Mouse (Mus musculus): ENCODE measurements around the gene Pfn4. TPM values are rescaled to one million over a fixed set of nuclear protein-coding genes. Genes with fewer than 3 reads are reported as not detected.
A peak's percentile ranks its signal among the peaks of the same experiment; 100 is the strongest.

Pfn4 gene
- polyA plus RNA-seq, 1 experiment from 2014 or later, result 4.1 TPM

DNA sequence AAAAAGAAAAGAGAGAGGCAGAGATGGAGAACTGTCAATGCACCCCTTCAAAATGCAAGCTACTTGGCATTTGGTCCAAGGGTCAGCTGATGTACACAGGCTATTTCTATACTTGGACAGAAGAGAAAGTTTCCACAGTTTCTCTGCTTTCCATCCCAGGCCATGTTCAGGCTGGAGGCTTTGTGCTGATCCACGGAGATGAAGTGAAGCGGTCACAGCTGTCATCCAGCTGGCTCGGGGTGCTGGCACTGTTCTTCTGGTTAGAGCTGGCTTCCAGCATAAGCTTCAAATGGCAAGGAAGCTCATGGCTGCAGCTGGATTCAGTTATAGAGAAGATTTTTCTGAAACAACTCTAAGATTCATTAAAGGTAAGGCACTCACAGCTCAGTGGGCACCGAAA lies 44.8 kb downstream of the Pfn4 start:
- Histone ChIP-seq H3K4me1 (ENCODE audit: control insufficient read depth, insufficient read depth, low read length) (no peaks in the 10 kb centered on the region; the same call in 1 of the 2 replicates), H3K27me3 (ENCODE audit: control insufficient read depth, insufficient read depth, low read length) (no peaks in the 10 kb centered on the region), H3K9me3 (ENCODE audit: control insufficient read depth, low read length) (no peaks in the 10 kb centered on the region), H3K4me2 (ENCODE audit: low read depth) (no peak overlapping the region), H3K9ac (ENCODE audit: low read length) (no peak overlapping the region), H3K4me3 (ENCODE audit: low read depth, low read length) (no peak overlapping the region), H3K36me3 (ENCODE audit: control insufficient read depth, insufficient read depth, low read length) (no peaks in the 10 kb centered on the region), H3K27ac (ENCODE audit: low read depth, low read length) (no peak overlapping the region)
- 90% methylated on average over 4 of the region's 4 CpGs for WGBS
- no peak for DNase-seq (ENCODE audit: low spot score)
- no peak for ATAC-seq (ENCODE audit: insufficient read depth, low FRiP score, low TSS enrichment)

DNA sequence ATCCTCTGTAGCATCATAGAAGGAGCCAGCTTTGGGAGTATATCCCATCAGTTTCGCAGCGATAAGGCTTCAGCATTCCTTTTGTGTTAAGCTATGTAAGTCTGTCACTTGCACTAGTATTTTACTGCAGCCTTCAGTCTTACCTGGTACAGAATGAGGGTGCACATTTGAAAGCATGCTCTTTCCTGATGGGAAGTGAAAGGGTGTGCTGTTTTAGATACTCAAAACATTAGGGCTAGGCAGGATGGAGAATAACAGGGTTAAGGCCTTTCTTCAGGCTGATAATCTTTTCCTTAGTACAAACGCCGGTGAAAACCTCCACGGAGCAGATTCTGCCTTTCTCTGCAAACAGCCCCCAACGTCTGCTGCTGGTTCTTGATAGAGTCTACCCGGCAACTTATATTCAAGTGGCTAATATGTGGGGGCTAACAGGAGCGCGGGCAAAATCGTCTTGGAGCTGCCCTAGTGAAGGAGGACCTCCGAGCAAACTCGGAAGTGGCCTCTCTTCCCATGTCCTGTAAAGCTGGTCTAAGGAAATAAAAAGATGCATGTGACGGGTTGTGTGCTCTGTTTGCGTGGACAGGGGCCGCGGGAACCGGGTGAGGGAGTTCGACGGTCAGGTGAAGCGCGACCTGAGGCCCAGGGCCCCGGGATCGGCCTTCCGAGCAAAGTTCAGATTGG lies 48.0 kb downstream of the Pfn4 start:
- Histone ChIP-seq H3K4me3 (ENCODE audit: low read depth, low read length) (peak overlapping the region; percentile 88), H3K4me1 (ENCODE audit: control insufficient read depth, insufficient read depth, low read length) (no peaks in the 10 kb centered on the region; the same call in 1 of the 2 replicates), H3K9me3 (ENCODE audit: control insufficient read depth, low read length) (no peaks in the 10 kb centered on the region), H3K27ac (ENCODE audit: low read depth, low read length) (peak overlapping the region; percentile 65), H3K36me3 (ENCODE audit: control insufficient read depth, insufficient read depth, low read length) (peaks cover 2% of the 10 kb centered on the region), H3K9ac (ENCODE audit: low read length) (peak overlapping the region; percentile 59), H3K4me2 (ENCODE audit: low read depth) (peak overlapping the region; percentile 68), H3K27me3 (ENCODE audit: control insufficient read depth, insufficient read depth, low read length) (no peaks in the 10 kb centered on the region)
- DNase-seq (ENCODE audit: low spot score) (no peak), ATAC-seq (ENCODE audit: insufficient read depth, low FRiP score, low TSS enrichment) (peak; percentile 70; the same call in 1 of the 2 replicates)
- WGBS, result 14% methylated on average over 22 of the region's 24 CpGs

DNA sequence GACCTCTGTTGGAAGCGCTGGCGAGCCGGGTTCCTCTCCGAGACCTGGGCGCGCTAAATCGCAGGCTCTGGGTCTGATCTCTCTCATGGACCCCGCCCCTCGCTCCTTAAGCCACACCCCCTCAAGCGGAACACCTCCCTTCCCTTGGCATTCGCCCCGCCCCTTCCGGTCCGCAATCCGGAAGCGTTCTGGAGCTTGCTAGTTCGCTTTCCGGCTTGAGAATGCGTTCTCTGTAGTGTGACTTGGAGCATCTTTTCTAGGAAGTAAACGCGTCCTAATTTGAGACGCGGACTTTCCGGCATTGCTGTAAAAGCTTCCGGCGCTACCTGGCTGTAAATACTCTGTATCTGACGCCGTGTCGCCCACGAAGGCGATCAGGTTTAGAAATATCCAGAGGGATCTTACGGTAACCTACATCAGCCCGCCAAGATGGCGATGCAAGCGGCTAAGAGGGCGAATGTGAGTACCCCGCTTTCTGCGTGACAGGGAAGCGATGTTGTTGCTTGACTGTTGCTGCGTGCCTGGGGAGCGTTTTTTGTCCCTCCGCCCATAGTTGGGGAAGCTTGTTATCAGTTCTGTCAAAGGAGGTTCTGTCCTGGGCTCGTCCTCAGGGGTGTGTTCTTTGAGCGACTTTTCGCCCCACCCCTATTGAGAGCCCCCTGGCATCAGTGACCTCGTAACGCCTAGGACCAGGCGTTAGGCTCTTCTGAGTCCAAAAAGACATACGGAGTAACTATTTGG lies 48.7 kb downstream of the Pfn4 start, which contains the start of gene Sf3b6:
Sf3b6 (plus strand) TSS at position 184 of the 741 bp plus-strand sequence.
- no peaks in the 10 kb centered on the region; the same call in 1 of the 2 replicates for H3K4me1 ChIP-seq (ENCODE audit: control insufficient read depth, insufficient read depth, low read length)
- H3K9me3 ChIP-seq (ENCODE audit: control insufficient read depth, low read length), result no peaks in the 10 kb centered on the region
- H3K4me3 ChIP-seq (ENCODE audit: low read depth, low read length), result peak within 1 kb of the TSS; percentile 88
- no peaks in the 10 kb centered on the region for H3K27me3 ChIP-seq (ENCODE audit: control insufficient read depth, insufficient read depth, low read length)
- DNase-seq (ENCODE audit: low spot score), result peak; percentile 98
- peak within 1 kb of the TSS; percentile 65 for H3K27ac ChIP-seq (ENCODE audit: low read depth, low read length)
- peaks cover 3% of the 10 kb centered on the region for H3K36me3 ChIP-seq (ENCODE audit: control insufficient read depth, insufficient read depth, low read length)
- H3K4me2 ChIP-seq (ENCODE audit: low read depth), result peak within 1 kb of the TSS; percentile 86
- peak within 1 kb of the TSS; percentile 64 for H3K9ac ChIP-seq (ENCODE audit: low read length)
- ATAC-seq (ENCODE audit: insufficient read depth, low FRiP score, low TSS enrichment), result peak; percentile 98
- under 1% methylated on average over 49 of the region's 49 CpGs for WGBS

DNA sequence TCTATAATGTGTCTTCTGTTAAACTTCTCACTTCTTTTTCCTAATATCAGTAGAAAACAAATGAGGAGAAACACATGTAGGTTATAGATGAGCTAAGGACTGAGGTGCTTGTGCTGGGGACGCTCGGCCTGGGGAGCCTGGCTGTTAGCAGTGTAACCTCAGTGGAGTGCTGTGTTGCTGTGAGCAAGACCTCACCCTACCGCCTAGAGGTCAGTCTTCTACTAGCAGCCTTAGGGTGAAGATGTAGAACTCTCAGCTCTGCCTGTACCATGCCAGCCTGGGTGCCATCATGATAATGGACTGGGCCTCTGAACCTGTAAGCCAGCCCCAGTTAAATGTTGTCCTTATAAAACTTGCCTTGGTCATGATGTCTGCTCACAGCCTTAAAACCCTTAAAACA lies 58.4 kb downstream of the Pfn4 start:
- no peaks in the 10 kb centered on the region for H3K27me3 ChIP-seq (ENCODE audit: control insufficient read depth, insufficient read depth, low read length)
- H3K36me3 ChIP-seq (ENCODE audit: control insufficient read depth, insufficient read depth, low read length), result peaks cover 10% of the 10 kb centered on the region
- 74% methylated on average over 3 of the region's 3 CpGs for WGBS
- ATAC-seq (ENCODE audit: insufficient read depth, low FRiP score, low TSS enrichment) (no peak), DNase-seq (ENCODE audit: low spot score) (no peak)
- H3K4me2 ChIP-seq (ENCODE audit: low read depth), result no peak overlapping the region
- H3K9ac ChIP-seq (ENCODE audit: low read length), result no peak overlapping the region
- H3K4me1 ChIP-seq (ENCODE audit: control insufficient read depth, insufficient read depth, low read length), result no peaks in the 10 kb centered on the region
- H3K4me3 ChIP-seq (ENCODE audit: low read depth, low read length), result no peak overlapping the region
- H3K9me3 ChIP-seq (ENCODE audit: control insufficient read depth, low read length), result no peaks in the 10 kb centered on the region
- H3K27ac ChIP-seq (ENCODE audit: low read depth, low read length), result no peak overlapping the region

Other genes with a start within 250 kb of the Pfn4 start
- gene Itsn2, start 176.4 kb upstream of the Pfn4 start, polyA plus RNA-seq (2014; fragmentation: Nextera tagmentation; extraction: Ambion mirVana), result 19.7 and 24.7 TPM in 2 replicates
- gene Gm3625, start 176.1 kb upstream of the Pfn4 start, polyA plus RNA-seq (2014; fragmentation: Nextera tagmentation; extraction: Ambion mirVana), result not detected in 2 replicates
- 0.49 TPM in 1 of 2 replicates, not detected in the other for gene Fam228a, start 30.6 kb upstream of the Pfn4 start, polyA plus RNA-seq (2014; fragmentation: Nextera tagmentation; extraction: Ambion mirVana)
- gene Fam228b, start 245 bp downstream of the Pfn4 start, polyA plus RNA-seq (2014; fragmentation: Nextera tagmentation; extraction: Ambion mirVana), result 3.5 and 3.9 TPM in 2 replicates
- gene Sf3b6, start 48.5 kb downstream of the Pfn4 start, polyA plus RNA-seq (2014; fragmentation: Nextera tagmentation; extraction: Ambion mirVana), result 330 TPM in 2 replicates
- gene Fkbp1b, start 72.6 kb downstream of the Pfn4 start, polyA plus RNA-seq (2014; fragmentation: Nextera tagmentation; extraction: Ambion mirVana), result 22.7 and 30.2 TPM in 2 replicates
- gene Wdcp, start 74.3 kb downstream of the Pfn4 start, polyA plus RNA-seq (2014; fragmentation: Nextera tagmentation; extraction: Ambion mirVana), result 16.2 and 17.5 TPM in 2 replicates
- gene Mfsd2b, start 105.3 kb downstream of the Pfn4 start, polyA plus RNA-seq (2014; fragmentation: Nextera tagmentation; extraction: Ambion mirVana), result 4.4 and 4.7 TPM in 2 replicates
- 26.5 and 26.7 TPM in 2 replicates for gene Ubxn2a, start 138.7 kb downstream of the Pfn4 start, polyA plus RNA-seq (2014; fragmentation: Nextera tagmentation; extraction: Ambion mirVana)
- 22.5 and 27.1 TPM in 2 replicates for gene Atad2b, start 148.3 kb downstream of the Pfn4 start, polyA plus RNA-seq (2014; fragmentation: Nextera tagmentation; extraction: Ambion mirVana)